Mouse (Mus musculus): ENCODE results near the gene Hist1h2ac. TPM values are rescaled to one million over a fixed set of nuclear protein-coding genes. Genes with fewer than 3 reads are reported as not detected.

Hist1h2ac gene
- polyA plus RNA-seq (2017; shearing (Covaris generic)) = 2.4 TPM

DNA sequence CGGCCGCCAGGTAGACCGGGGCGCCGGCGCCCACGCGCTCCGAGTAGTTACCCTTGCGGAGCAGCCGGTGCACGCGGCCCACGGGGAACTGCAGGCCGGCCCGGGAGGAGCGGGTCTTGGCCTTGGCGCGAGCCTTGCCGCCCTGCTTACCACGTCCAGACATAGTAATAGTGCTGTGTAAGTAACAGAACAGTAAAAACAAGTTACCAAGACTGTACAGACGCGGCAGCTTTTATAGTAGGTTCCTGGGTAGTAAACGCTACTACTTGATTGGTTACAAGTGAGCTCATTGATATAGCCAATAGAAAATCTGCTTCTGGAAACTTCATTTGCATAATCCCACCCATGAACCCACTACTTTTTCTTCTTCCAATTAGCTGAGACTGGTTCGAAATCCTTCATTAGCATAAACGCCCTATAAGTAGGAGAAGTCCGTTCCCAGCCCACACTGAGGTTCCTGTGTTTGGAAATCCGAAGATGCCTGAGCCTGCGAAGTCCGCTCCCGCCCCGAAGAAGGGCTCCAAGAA is at the start of gene Hist1h2ac, which contains the start of gene Hist1h2bc:
Gene Hist1h2ac (minus strand): TSS at position 194 of the 527 bp plus-strand sequence.
Gene Hist1h2bc (plus strand): TSS at position 445 of the 527 bp plus-strand sequence.

GRCm38 (mm10) chr13:23710374-23711089 is 26.8 kb upstream of the Hist1h2ac start, which contains the start of gene Hfe:
Gene Hfe (minus strand): TSS chr13:23710854.

DNA sequence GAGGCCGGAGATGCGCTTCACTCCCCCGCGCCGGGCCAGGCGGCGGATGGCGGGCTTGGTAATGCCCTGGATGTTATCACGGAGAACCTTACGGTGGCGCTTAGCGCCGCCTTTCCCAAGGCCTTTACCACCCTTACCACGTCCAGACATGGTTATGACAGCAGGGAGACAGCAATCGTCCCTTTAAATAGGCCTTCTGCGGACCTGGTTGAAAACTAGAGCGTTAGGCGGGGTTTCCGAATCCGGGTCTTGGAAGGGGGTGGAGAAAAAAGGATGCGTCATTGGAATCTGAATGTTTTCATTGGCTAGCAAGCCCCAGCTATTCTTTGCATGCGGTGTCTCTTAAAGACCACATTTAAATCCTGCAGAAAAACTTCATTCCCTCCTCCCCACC is 14.5 kb upstream of the Hist1h2ac start, which contains the start of gene Hist1h4c:
Gene Hist1h4c (minus strand): TSS at position 155 of the 394 bp plus-strand sequence.

GRCm38 (mm10) chr13:23695514-23695913 is 11.8 kb upstream of the Hist1h2ac start, which contains the start of gene Hist1h1t:
Gene Hist1h1t (plus strand): TSS chr13:23695814.

Other genes with a start within 250 kb of the Hist1h2ac start
- gene Btn1a1, start 218.0 kb downstream of the Hist1h2ac start, polyA plus RNA-seq (2017; shearing (Covaris generic)) = not detected
- not detected for gene Btn2a2, start 195.1 kb downstream of the Hist1h2ac start, polyA plus RNA-seq (2017; shearing (Covaris generic))
- gene Hist1h4h, start 152.9 kb downstream of the Hist1h2ac start, polyA plus RNA-seq (2017; shearing (Covaris generic)) = 6.2 TPM
- not detected for gene Hist1h2af, start 150.0 kb downstream of the Hist1h2ac start, polyA plus RNA-seq (2017; shearing (Covaris generic))
- not detected for gene Hist1h3g, start 148.5 kb downstream of the Hist1h2ac start, polyA plus RNA-seq (2017; shearing (Covaris generic))
- 0.42 TPM for gene Hist1h2bh, start 140.6 kb downstream of the Hist1h2ac start, polyA plus RNA-seq (2017; shearing (Covaris generic))
- 1.5 TPM for gene Hist1h3f, start 139.9 kb downstream of the Hist1h2ac start, polyA plus RNA-seq (2017; shearing (Covaris generic))
- not detected for gene Hist1h4f, start 132.3 kb downstream of the Hist1h2ac start, polyA plus RNA-seq (2017; shearing (Covaris generic))
- gene Hist1h1d, start 130.7 kb downstream of the Hist1h2ac start, polyA plus RNA-seq (2017; shearing (Covaris generic)) = 0.37 TPM
- gene Hist1h3e, start 121.6 kb downstream of the Hist1h2ac start, polyA plus RNA-seq (2017; shearing (Covaris generic)) = 5.2 TPM
- 1.9 TPM for gene Hist1h2ae, start 112.7 kb downstream of the Hist1h2ac start, polyA plus RNA-seq (2017; shearing (Covaris generic))
- 1.2 TPM for gene Hist1h2bg, start 112.6 kb downstream of the Hist1h2ac start, polyA plus RNA-seq (2017; shearing (Covaris generic))
- gene Hist1h2bf, start 109.8 kb downstream of the Hist1h2ac start, polyA plus RNA-seq (2017; shearing (Covaris generic)) = not detected
- not detected for gene Hist1h2ad, start 109.6 kb downstream of the Hist1h2ac start, polyA plus RNA-seq (2017; shearing (Covaris generic))
- gene Hist1h3d, start 108.2 kb downstream of the Hist1h2ac start, polyA plus RNA-seq (2017; shearing (Covaris generic)) = 0.40 TPM
- gene Hist1h4d, start 102.3 kb downstream of the Hist1h2ac start, polyA plus RNA-seq (2017; shearing (Covaris generic)) = 19.6 TPM
- gene Hist1h2be, start 62.8 kb downstream of the Hist1h2ac start, polyA plus RNA-seq (2017; shearing (Covaris generic)) = 1.4 TPM
- gene Hist1h1e, start 61.4 kb downstream of the Hist1h2ac start, polyA plus RNA-seq (2017; shearing (Covaris generic)) = 7.9 TPM
- 9.8 TPM for gene Hist1h2bc, start 251 bp upstream of the Hist1h2ac start, polyA plus RNA-seq (2017; shearing (Covaris generic))
- gene Hist1h1t, start 11.9 kb upstream of the Hist1h2ac start, polyA plus RNA-seq (2017; shearing (Covaris generic)) = not detected
- gene Hist1h4c, start 14.5 kb upstream of the Hist1h2ac start, polyA plus RNA-seq (2017; shearing (Covaris generic)) = 9.2 TPM
- gene Hfe, start 26.9 kb upstream of the Hist1h2ac start, polyA plus RNA-seq (2017; shearing (Covaris generic)) = not detected
- gene Hist1h1c, start 54.9 kb upstream of the Hist1h2ac start, polyA plus RNA-seq (2017; shearing (Covaris generic)) = 41.7 TPM
- gene Hist1h3c, start 61.7 kb upstream of the Hist1h2ac start, polyA plus RNA-seq (2017; shearing (Covaris generic)) = not detected
- not detected for gene Hist1h2bb, start 62.8 kb upstream of the Hist1h2ac start, polyA plus RNA-seq (2017; shearing (Covaris generic))
- gene Hist1h2ab, start 67.2 kb upstream of the Hist1h2ac start, polyA plus RNA-seq (2017; shearing (Covaris generic)) = 1.9 TPM
- gene Hist1h3b, start 68.3 kb upstream of the Hist1h2ac start, polyA plus RNA-seq (2017; shearing (Covaris generic)) = not detected
- 7.2 TPM for gene Hist1h4b, start 73.1 kb upstream of the Hist1h2ac start, polyA plus RNA-seq (2017; shearing (Covaris generic))
- gene Hist1h4a, start 77.3 kb upstream of the Hist1h2ac start, polyA plus RNA-seq (2017; shearing (Covaris generic)) = 1.1 TPM
- gene Hist1h3a, start 78.4 kb upstream of the Hist1h2ac start, polyA plus RNA-seq (2017; shearing (Covaris generic)) = 5.4 TPM
- gene Hist1h1a, start 79.7 kb upstream of the Hist1h2ac start, polyA plus RNA-seq (2017; shearing (Covaris generic)) = not detected
- gene Trim38, start 86.0 kb upstream of the Hist1h2ac start, polyA plus RNA-seq (2017; shearing (Covaris generic)) = not detected
- gene Slc17a2, start 123.0 kb upstream of the Hist1h2ac start, polyA plus RNA-seq (2017; shearing (Covaris generic)) = not detected
- gene Slc17a3, start 155.5 kb upstream of the Hist1h2ac start, polyA plus RNA-seq (2017; shearing (Covaris generic)) = not detected
- gene Slc17a1, start 183.8 kb upstream of the Hist1h2ac start, polyA plus RNA-seq (2017; shearing (Covaris generic)) = not detected
- not detected for gene Slc17a4, start 231.1 kb upstream of the Hist1h2ac start, polyA plus RNA-seq (2017; shearing (Covaris generic))

Measured in naive thymus-derived CD4-positive, alpha-beta T cell, adult 5 months (primary cell).